Mouse (Mus musculus): ENCODE data around the gene Olfr1508. TPM values are rescaled to one million over a fixed set of nuclear protein-coding genes. Genes with fewer than 3 reads are reported as not detected.
A peak's percentile ranks its signal among the peaks of the same experiment; 100 is the strongest.
"Not testable (repeated sequence)": the region's sequence is repeated elsewhere in the genome, so short reads cannot be mapped to it uniquely, and the experiment has no call there.

Gene Olfr1508
- polyA plus RNA-seq, 1 experiment from 2014 or later, result not detected

GRCm38 (mm10) chr14:52410142-52410919, 57.0 kb downstream of the Olfr1508 start:
- H3K9ac ChIP-seq (ENCODE audit: low read length); H3K36me3 ChIP-seq (ENCODE audit: control insufficient read depth, insufficient read depth, low read length); H3K4me2 ChIP-seq (ENCODE audit: low read length); H3K27me3 ChIP-seq (ENCODE audit: control insufficient read depth, insufficient read depth, low read length); H3K4me1 ChIP-seq (ENCODE audit: control insufficient read depth in 2 of 2, insufficient read depth in 2 of 2, low read length in 2 of 2); H3K9me3 ChIP-seq (ENCODE audit: control insufficient read depth, low read length); H3K4me3 ChIP-seq (ENCODE audit: control insufficient read depth in 1 of 2, insufficient read depth in 1 of 2, low read depth in 1 of 2, low read length in 2 of 2); H3K27ac ChIP-seq (replicated peaks in 1 of 2; ENCODE audit: control insufficient read depth in 1 of 2, insufficient read depth in 1 of 2, low read depth in 2 of 2, low read length in 2 of 2): not testable (repeated sequence)
- WGBS, result 50% methylated on average over 7 of the region's 10 CpGs
- 0 out of 2 replicates have a peak, but pooled peaks have one; percentile 26 for ATAC-seq (ENCODE audit: insufficient number of reproducible peaks, insufficient read depth, low FRiP score, low read depth)

Other genes with a start within 250 kb of the Olfr1508 start
- gene Chd8, start 209.7 kb downstream of the Olfr1508 start, polyA plus RNA-seq (2014; fragmentation: Nextera tagmentation; extraction: Ambion mirVana), result 28.2 and 30.3 TPM in 2 replicates
- 39.2 and 39.7 TPM in 2 replicates for gene Tox4, start 188.3 kb downstream of the Olfr1508 start, polyA plus RNA-seq (2014; fragmentation: Nextera tagmentation; extraction: Ambion mirVana)
- 16.4 and 16.8 TPM in 2 replicates for gene Rab2b, start 187.9 kb downstream of the Olfr1508 start, polyA plus RNA-seq (2014; fragmentation: Nextera tagmentation; extraction: Ambion mirVana)
- gene Mettl3, start 162.4 kb downstream of the Olfr1508 start, polyA plus RNA-seq (2014; fragmentation: Nextera tagmentation; extraction: Ambion mirVana), result 20.5 and 24.1 TPM in 2 replicates
- gene Sall2, start 138.7 kb downstream of the Olfr1508 start, polyA plus RNA-seq (2014; fragmentation: Nextera tagmentation; extraction: Ambion mirVana), result 6.0 and 6.2 TPM in 2 replicates
- gene Olfr1513, start 111.1 kb downstream of the Olfr1508 start, polyA plus RNA-seq (2014; fragmentation: Nextera tagmentation; extraction: Ambion mirVana), result not detected in 2 replicates
- not detected in 2 replicates for gene Olfr1512, start 88.3 kb downstream of the Olfr1508 start, polyA plus RNA-seq (2014; fragmentation: Nextera tagmentation; extraction: Ambion mirVana)
- gene Olfr1511, start 70.1 kb downstream of the Olfr1508 start, polyA plus RNA-seq (2014; fragmentation: Nextera tagmentation; extraction: Ambion mirVana), result not detected in 2 replicates
- gene Olfr1510, start 53.1 kb downstream of the Olfr1508 start, polyA plus RNA-seq (2014; fragmentation: Nextera tagmentation; extraction: Ambion mirVana), result not detected in 2 replicates
- not detected in 2 replicates for gene Olfr1509, start 24.5 kb downstream of the Olfr1508 start, polyA plus RNA-seq (2014; fragmentation: Nextera tagmentation; extraction: Ambion mirVana)
- gene Olfr1507, start 28.3 kb upstream of the Olfr1508 start, polyA plus RNA-seq (2014; fragmentation: Nextera tagmentation; extraction: Ambion mirVana), result not detected in 2 replicates

Measured in heart, embryonic 14.5 days (tissue).